Mouse (Mus musculus) liver, embryonic 13.5 days (tissue): ENCODE results near the gene Adk. TPM values are rescaled to one million over a fixed set of nuclear protein-coding genes. Genes with fewer than 3 reads are reported as not detected.
"Not testable (repeated sequence)": the region's sequence is repeated elsewhere in the genome, so short reads cannot be mapped to it uniquely, and the experiment has no call there.

Experiments used
- ATAC-seq: fragments of 200-750 bp; cut with Nextera tagmentation; 2 replicates; pipeline ENCODE4 v1.8.0; 2017; ENCODE audit warnings: low read depth, mild to moderate bottlenecking, moderate number of reproducible peaks, moderate library complexity
- DNase-seq: peaks from one replicate; pipeline ENCODE4 v3.0.0; 2022
- H3K27ac ChIP-seq: fragments of 300-500 bp; sonication (generic); 2 replicates; pipeline ENCODE4 v1.5.1; 2015; ENCODE audit warnings: moderate library complexity, mild to moderate bottlenecking, inconsistent platforms
- H3K27me3 ChIP-seq: fragments of 300-500 bp; sonication (generic); 2 replicates; pipeline ENCODE4 v1.6.1; 2015; ENCODE audit warnings: mild to moderate bottlenecking, inconsistent platforms
- H3K36me3 ChIP-seq: fragments of 300-500 bp; sonication (generic); 2 replicates; pipeline ENCODE4 v1.6.1; 2015; ENCODE audit warnings: mild to moderate bottlenecking, inconsistent platforms
- H3K4me1 ChIP-seq: fragments of 300-500 bp; sonication (generic); replicated peaks from 2 replicates; pipeline ENCODE4 v1.6.1; 2015; ENCODE audit warnings: inconsistent platforms
- H3K4me2 ChIP-seq: fragments of 300-500 bp; sonication (generic); 2 replicates; pipeline ENCODE4 v1.6.1; 2015; ENCODE audit warnings: inconsistent platforms, mild to moderate bottlenecking, moderate library complexity
- H3K4me3 ChIP-seq: fragments of 300-500 bp; sonication (generic); replicated peaks from 2 replicates; pipeline ENCODE4 v1.5.1; 2015; ENCODE audit warnings: mild to moderate bottlenecking, inconsistent platforms
- H3K9ac ChIP-seq: fragments of 300-500 bp; sonication (generic); 2 replicates; pipeline ENCODE4 v1.6.1; 2015; ENCODE audit warnings: mild to moderate bottlenecking, inconsistent platforms
- H3K9me3 ChIP-seq: fragments of 300-500 bp; sonication (generic); replicated peaks from 2 replicates; pipeline ENCODE4 v1.6.1; 2016; ENCODE audit warnings: inconsistent platforms
- WGBS: fragments of 180-500 bp; shearing (Covaris S2); methylation state at CpG from one replicate; pipeline ENCODE4 v1.1.7; 2015; ENCODE audit not compliant: insufficient replicate concordance; 5-methylcytosine and 5-hydroxymethylcytosine counted together
- polyA plus RNA-seq: library from polyadenylated mRNA; unstranded; fragments of >200 nt; fragmentation: Nextera tagmentation; extraction: Ambion mirVana; gene quantifications from 2 replicates; pipeline ENCODE4 v1.2.1, GENCODE M21; 2015

Adk gene
- polyA plus RNA-seq, 1 experiment from 2014 or later = 181 TPM

GRCm38 (mm10) chr14:21470386-21470785, 418.0 kb downstream of the Adk start:
- ATAC-seq (no peak), DNase-seq (no peak)
- Histone ChIP-seq H3K4me1 (no peaks in the 10 kb centered on the region), H3K27me3 (no peaks in the 10 kb centered on the region; the same call in 1 of the 2 replicates), H3K9me3 (no peaks in the 10 kb centered on the region), H3K27ac (no peak overlapping the region), H3K36me3 (no peaks in the 10 kb centered on the region), H3K4me3 (no peak overlapping the region), H3K9ac (no peak overlapping the region), H3K4me2 (no peak overlapping the region)
- WGBS = 61% methylated on average over 5 of the region's 5 CpGs

DNA sequence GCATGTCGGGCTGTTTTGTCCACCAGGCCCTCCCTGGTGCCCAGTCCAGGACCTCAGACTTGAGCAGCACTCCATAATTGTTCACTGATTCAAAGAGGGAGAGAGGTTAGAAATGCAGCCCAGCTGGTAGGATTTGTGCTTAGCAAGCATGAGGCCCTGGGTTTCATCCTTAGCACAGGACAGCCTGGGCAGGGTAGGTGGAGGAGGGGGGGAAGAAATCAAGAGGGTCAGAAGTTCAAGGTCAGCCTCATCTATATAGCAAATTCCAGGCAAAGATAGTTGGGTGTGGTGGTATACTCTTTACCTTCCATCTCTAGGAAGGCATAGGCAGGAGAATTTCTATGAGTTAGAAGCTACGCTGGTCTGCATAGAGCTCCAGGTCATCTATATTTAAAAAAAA, 419.6 kb downstream of the Adk start:
- no peaks in the 10 kb centered on the region for H3K4me1 ChIP-seq
- no peaks in the 10 kb centered on the region; the same call in 1 of the 2 replicates for H3K27me3 ChIP-seq
- ATAC-seq (no peak), DNase-seq (no peak)
- 79% methylated on average over 2 of the region's 2 CpGs for WGBS
- no peak overlapping the region for H3K9ac ChIP-seq
- no peaks in the 10 kb centered on the region for H3K9me3 ChIP-seq
- no peak overlapping the region for H3K4me2 ChIP-seq
- no peak overlapping the region for H3K4me3 ChIP-seq
- no peak overlapping the region for H3K27ac ChIP-seq
- no peaks in the 10 kb centered on the region for H3K36me3 ChIP-seq

GRCm38 (mm10) chr14:21474593-21475132, 422.3 kb downstream of the Adk start:
- H3K9ac ChIP-seq, H3K4me2 ChIP-seq, H3K27me3 ChIP-seq, ATAC-seq, H3K4me1 ChIP-seq, DNase-seq, H3K9me3 ChIP-seq, H3K36me3 ChIP-seq, H3K4me3 ChIP-seq, H3K27ac ChIP-seq: not testable (repeated sequence)
- WGBS = 66% methylated on average over 4 of the region's 4 CpGs

- H3K9me3 ChIP-seq = no peaks in the 10 kb centered on the region
- no peak overlapping the region for H3K4me3 ChIP-seq
- no peak overlapping the region for H3K9ac ChIP-seq
- ATAC-seq (no peak), DNase-seq (no peak)
- WGBS = 66% methylated on average over 2 of the region's 2 CpGs
- H3K36me3 ChIP-seq = no peaks in the 10 kb centered on the region
- no peaks in the 10 kb centered on the region for H3K4me1 ChIP-seq
- no peak overlapping the region for H3K4me2 ChIP-seq
- H3K27ac ChIP-seq = no peak overlapping the region
- H3K27me3 ChIP-seq = no peaks in the 10 kb centered on the region
Observed at GRCm38 (mm10) chr14:21477181-21477580, 424.8 kb downstream of the Adk start.

GRCm38 (mm10) chr14:21479566-21479965, 427.2 kb downstream of the Adk start:
- no peak for ATAC-seq
- Histone ChIP-seq H3K27ac (no peak overlapping the region), H3K4me3 (no peak overlapping the region), H3K36me3 (no peaks in the 10 kb centered on the region), H3K27me3 (no peaks in the 10 kb centered on the region), H3K4me1 (no peaks in the 10 kb centered on the region), H3K4me2 (no peak overlapping the region), H3K9ac (no peak overlapping the region), H3K9me3 (no peaks in the 10 kb centered on the region)
- WGBS = 82% methylated on average over 8 of the region's 8 CpGs
- DNase-seq = no peak

GRCm38 (mm10) chr14:21480191-21480590, 427.8 kb downstream of the Adk start:
- no peaks in the 10 kb centered on the region for H3K27me3 ChIP-seq
- H3K9ac ChIP-seq = no peak overlapping the region
- ATAC-seq (no peak), DNase-seq (no peak)
- no peak overlapping the region for H3K4me2 ChIP-seq
- no peak overlapping the region for H3K4me3 ChIP-seq
- no peaks in the 10 kb centered on the region for H3K4me1 ChIP-seq
- no peaks in the 10 kb centered on the region for H3K9me3 ChIP-seq
- no peaks in the 10 kb centered on the region for H3K36me3 ChIP-seq
- 82% methylated on average over 5 of the region's 5 CpGs for WGBS
- H3K27ac ChIP-seq = no peak overlapping the region

- no peaks in the 10 kb centered on the region for H3K36me3 ChIP-seq
- H3K4me3 ChIP-seq = no peak within 1 kb of the TSS
- H3K4me2 ChIP-seq = no peak within 1 kb of the TSS
- no peaks in the 10 kb centered on the region for H3K4me1 ChIP-seq
- WGBS = 75% methylated on average over 7 of the region's 7 CpGs
- H3K27me3 ChIP-seq = no peaks in the 10 kb centered on the region
- no peak for DNase-seq
- no peak for ATAC-seq
- no peak within 1 kb of the TSS for H3K27ac ChIP-seq
- H3K9me3 ChIP-seq = no peaks in the 10 kb centered on the region
- no peak within 1 kb of the TSS for H3K9ac ChIP-seq
Observed at GRCm38 (mm10) chr14:21481231-21481630, 428.9 kb downstream of the Adk start, which contains the start of gene Kat6b. Kat6b (plus strand) TSS chr14:21481434.

GRCm38 (mm10) chr14:21484199-21484598, 431.8 kb downstream of the Adk start:
- Histone ChIP-seq H3K36me3 (no peaks in the 10 kb centered on the region), H3K4me2 (no peak overlapping the region), H3K9ac (no peak overlapping the region), H3K27ac (no peak overlapping the region), H3K4me1 (no peaks in the 10 kb centered on the region), H3K27me3 (no peaks in the 10 kb centered on the region), H3K9me3 (no peaks in the 10 kb centered on the region), H3K4me3 (no peak overlapping the region)
- DNase-seq (no peak), ATAC-seq (no peak)
- 78% methylated on average over 2 of the region's 2 CpGs for WGBS

DNA sequence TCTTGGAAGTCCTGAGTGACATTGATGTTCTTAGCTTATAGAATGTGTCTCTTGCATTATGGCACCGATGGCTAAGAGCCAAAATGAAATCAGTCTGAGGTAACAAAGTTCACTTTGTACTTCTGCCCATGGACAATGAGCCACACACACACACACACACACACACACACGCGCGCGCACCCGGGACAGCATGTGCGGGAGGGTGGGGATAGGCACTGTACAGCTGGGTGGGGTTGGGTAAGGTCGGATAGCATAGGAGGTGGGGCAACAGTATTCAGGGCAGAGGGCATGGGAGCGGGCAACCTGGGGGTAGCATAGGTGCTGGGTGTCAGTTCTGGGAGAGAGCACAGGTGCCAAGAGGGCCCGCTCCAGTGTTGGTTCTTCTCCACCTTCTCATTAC, 432.3 kb downstream of the Adk start:
- 85% methylated on average over 10 of the region's 10 CpGs for WGBS
- H3K36me3 ChIP-seq = no peaks in the 10 kb centered on the region
- no peaks in the 10 kb centered on the region for H3K9me3 ChIP-seq
- ATAC-seq (no peak), DNase-seq (no peak)
- H3K4me3 ChIP-seq = no peak overlapping the region
- H3K4me2 ChIP-seq = no peak overlapping the region
- no peaks in the 10 kb centered on the region for H3K4me1 ChIP-seq
- H3K27ac ChIP-seq = no peak overlapping the region
- H3K27me3 ChIP-seq = no peaks in the 10 kb centered on the region
- no peak overlapping the region for H3K9ac ChIP-seq

- no peaks in the 10 kb centered on the region for H3K4me1 ChIP-seq
- no peak overlapping the region for H3K4me2 ChIP-seq
- ATAC-seq (no peak), DNase-seq (no peak)
- no peak overlapping the region for H3K4me3 ChIP-seq
- no peaks in the 10 kb centered on the region for H3K36me3 ChIP-seq
- no peaks in the 10 kb centered on the region for H3K27me3 ChIP-seq
- H3K27ac ChIP-seq = no peak overlapping the region
- H3K9me3 ChIP-seq = no peaks in the 10 kb centered on the region
- no peak overlapping the region for H3K9ac ChIP-seq
- 79% methylated on average over 3 of the region's 3 CpGs for WGBS
Observed at GRCm38 (mm10) chr14:21485961-21486520, 433.7 kb downstream of the Adk start.

DNA sequence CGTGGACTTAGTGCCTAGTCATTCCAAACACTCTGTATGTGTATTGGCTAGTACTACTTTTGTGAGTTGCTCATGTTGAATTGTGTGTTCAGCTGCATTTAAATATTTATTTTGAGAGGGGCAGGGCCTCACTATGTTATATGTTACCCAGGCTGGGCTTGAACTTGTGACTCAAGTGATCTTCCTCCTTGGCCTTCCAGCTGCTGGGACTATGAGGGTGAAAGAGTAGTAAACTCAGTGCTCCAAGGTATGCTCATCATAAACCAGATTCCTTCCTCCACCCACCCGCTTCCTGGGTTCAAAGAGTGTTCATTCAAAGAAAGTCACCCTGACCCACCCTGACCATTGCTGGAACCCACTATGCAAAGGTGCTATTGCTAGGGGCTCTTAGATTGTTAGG, 434.8 kb downstream of the Adk start:
- H3K27ac ChIP-seq, H3K9ac ChIP-seq, H3K36me3 ChIP-seq, H3K27me3 ChIP-seq, H3K9me3 ChIP-seq, H3K4me1 ChIP-seq, DNase-seq, H3K4me3 ChIP-seq, ATAC-seq, H3K4me2 ChIP-seq: not testable (repeated sequence)
- WGBS = 69% methylated on average over 2 of the region's 2 CpGs

DNA sequence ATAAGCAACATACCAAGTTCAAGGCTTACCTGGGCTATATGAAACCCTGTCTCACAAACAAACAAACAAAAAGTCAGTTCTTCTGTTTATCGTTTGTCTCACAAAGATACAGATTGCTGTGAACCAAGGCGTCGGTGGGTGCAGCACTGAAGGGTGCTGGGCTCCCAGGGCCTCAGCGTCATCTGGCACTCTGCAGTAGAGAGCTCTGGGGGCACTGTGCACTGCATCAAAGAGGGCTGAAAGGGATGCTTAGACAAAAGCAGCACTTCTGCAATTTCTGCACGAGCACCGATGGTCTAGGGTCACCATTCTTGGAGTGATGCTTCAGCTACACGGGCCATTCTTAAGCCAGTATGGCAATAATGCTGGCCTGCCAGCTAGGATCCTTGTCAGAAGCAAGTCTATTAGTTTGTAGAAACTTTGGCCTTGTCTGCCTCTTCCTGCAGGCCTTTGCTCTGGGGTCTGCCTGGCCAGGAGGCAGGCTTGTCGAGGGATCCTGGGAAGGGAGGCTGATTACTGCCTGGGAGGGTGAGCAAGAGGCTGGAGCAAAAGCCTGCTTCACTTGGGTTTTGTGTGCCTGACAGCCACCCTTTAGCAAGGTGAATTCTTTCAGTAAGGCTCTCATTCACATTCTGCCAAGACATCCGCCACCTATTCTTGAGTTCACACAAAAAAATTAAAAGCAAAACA, 436.2 kb downstream of the Adk start:
- H3K4me1 ChIP-seq, ATAC-seq, DNase-seq, H3K27me3 ChIP-seq, H3K4me2 ChIP-seq, H3K36me3 ChIP-seq, H3K9ac ChIP-seq, H3K27ac ChIP-seq, H3K9me3 ChIP-seq, H3K4me3 ChIP-seq: not testable (repeated sequence)
- WGBS = 71% methylated on average over 9 of the region's 9 CpGs
